Mouse (Mus musculus) liver, embryonic 11.5 days (tissue): ENCODE measurements around the gene Sec14l2. TPM values are rescaled to one million over a fixed set of nuclear protein-coding genes. Genes with fewer than 3 reads are reported as not detected.

ENCODE experiments used
- ATAC-seq: fragments of 200-750 bp; cut with Nextera tagmentation; replicated peaks from 2 replicates; pipeline ENCODE4 v1.8.0; 2017; ENCODE audit warnings: moderate number of reproducible peaks, mild to moderate bottlenecking, moderate TSS enrichment, moderate library complexity; ENCODE audit not compliant: low FRiP score
- DNase-seq: peaks from one replicate; pipeline ENCODE4 v3.0.0-alpha.2; 2017; ENCODE audit warnings: low spot score
- H3K27ac ChIP-seq: fragments of 300-500 bp; sonication (generic); 2 replicates; pipeline ENCODE4 v1.5.1; 2014; ENCODE audit warnings: mild to moderate bottlenecking, low read depth, low read length, control low read depth
- H3K27me3 ChIP-seq: fragments of 300-500 bp; sonication (generic); replicated peaks from 2 replicates; pipeline ENCODE4 v1.6.1; 2014; ENCODE audit warnings: low read length, mixed read lengths; ENCODE audit not compliant: control insufficient read depth, insufficient read depth
- H3K36me3 ChIP-seq: fragments of 300-500 bp; sonication (generic); 2 replicates; pipeline ENCODE4 v1.6.1; 2014; ENCODE audit warnings: mild to moderate bottlenecking, low read length, moderate library complexity, mixed read lengths; ENCODE audit not compliant: control insufficient read depth, insufficient read depth
- H3K4me1 ChIP-seq: fragments of 300-500 bp; sonication (generic); replicated peaks from 2 replicates; pipeline ENCODE4 v1.6.1; 2014; ENCODE audit warnings: low read length, mixed read lengths; ENCODE audit not compliant: control insufficient read depth, insufficient read depth
- H3K4me2 ChIP-seq: fragments of 300-500 bp; sonication (generic); 2 replicates; pipeline ENCODE4 v1.6.1; 2014; ENCODE audit warnings: mild to moderate bottlenecking, control low read depth, moderate library complexity
- H3K4me3 ChIP-seq: fragments of 300-500 bp; sonication (generic); 2 replicates; pipeline ENCODE4 v1.5.1; 2014; ENCODE audit warnings: low read depth, low read length, control low read depth
- H3K9ac ChIP-seq: fragments of 300-500 bp; sonication (generic); 2 replicates; pipeline ENCODE4 v1.6.1; 2014; ENCODE audit warnings: low read depth, low read length, control low read depth
- H3K9me3 ChIP-seq: fragments of 300-500 bp; sonication (generic); 2 replicates; pipeline ENCODE4 v1.6.1; 2016; ENCODE audit warnings: low read length, inconsistent platforms, mixed read lengths; ENCODE audit not compliant: control insufficient read depth
- WGBS: fragments of 180-500 bp; shearing (Covaris S2); extraction: QIAGEN DNeasy Blood & Tissue Kit; methylation state at CpG from one replicate; pipeline ENCODE4 v1.1.7; 2014; 5-methylcytosine and 5-hydroxymethylcytosine counted together
- polyA plus RNA-seq: library from polyadenylated mRNA; unstranded; fragments of >200 nt; fragmentation: Nextera tagmentation; extraction: Ambion mirVana; gene quantifications from 2 replicates; pipeline ENCODE4 v1.2.1, GENCODE M21; 2014

Gene Sec14l2
- polyA plus RNA-seq, 1 experiment from 2014 or later: 6.8 TPM

DNA sequence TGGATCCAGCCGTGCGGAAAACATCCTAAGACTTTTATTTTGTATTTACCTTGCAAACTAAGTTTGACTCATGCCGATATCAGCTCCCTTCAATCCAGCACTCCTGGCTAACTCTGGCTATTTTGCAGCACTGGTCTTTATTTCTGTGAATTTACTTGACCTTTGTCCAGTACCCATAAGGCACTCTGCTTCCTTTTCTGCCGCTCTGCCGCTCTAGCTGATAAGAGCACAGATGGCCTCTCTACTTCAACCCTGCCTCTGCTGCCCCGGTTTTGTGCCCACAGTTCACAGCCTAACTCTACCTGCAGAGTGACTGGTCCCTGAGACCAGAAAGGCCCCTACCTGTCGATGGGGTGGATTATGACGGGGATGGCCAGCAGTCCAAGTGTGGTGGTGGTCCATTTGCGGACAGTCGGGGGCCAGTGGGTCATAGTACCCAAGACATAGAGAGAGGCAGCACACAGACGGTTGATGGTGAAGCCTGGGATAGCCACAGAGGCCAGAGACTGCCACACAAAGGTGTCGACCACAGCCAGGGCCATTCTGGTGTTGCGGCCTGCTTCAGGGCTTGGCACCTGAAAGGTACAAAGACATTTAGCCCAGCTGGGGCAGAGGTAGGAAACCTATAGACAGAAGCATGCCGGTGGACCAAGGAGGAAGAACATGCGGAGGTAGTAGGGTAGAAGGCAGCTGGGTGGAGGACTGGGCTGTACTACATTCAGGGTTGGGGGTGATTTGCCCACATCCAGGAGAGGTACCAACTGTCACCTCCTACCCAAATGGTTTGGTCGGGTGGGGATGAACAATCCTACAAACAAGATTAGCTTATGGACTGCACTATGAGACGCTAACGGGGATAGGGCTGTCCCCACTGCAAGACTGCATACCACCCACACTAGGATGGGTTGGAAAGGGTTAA, 29.5 kb downstream of the Sec14l2 start:
- Histone ChIP-seq H3K9ac (peak overlapping the region; percentile 73), H3K27ac (peak overlapping the region; percentile 17; the same call in 1 of the 2 replicates), H3K4me1 (peaks cover 18% of the 10 kb centered on the region), H3K4me2 (peak overlapping the region; percentile 69), H3K9me3 (peaks cover 9% of the 10 kb centered on the region), H3K36me3 (peaks cover 23% of the 10 kb centered on the region), H3K4me3 (peak overlapping the region; percentile 71), H3K27me3 (no peaks in the 10 kb centered on the region)
- DNase-seq: no peak
- ATAC-seq: no peak
- WGBS: 74% methylated on average over 18 of the region's 18 CpGs

DNA sequence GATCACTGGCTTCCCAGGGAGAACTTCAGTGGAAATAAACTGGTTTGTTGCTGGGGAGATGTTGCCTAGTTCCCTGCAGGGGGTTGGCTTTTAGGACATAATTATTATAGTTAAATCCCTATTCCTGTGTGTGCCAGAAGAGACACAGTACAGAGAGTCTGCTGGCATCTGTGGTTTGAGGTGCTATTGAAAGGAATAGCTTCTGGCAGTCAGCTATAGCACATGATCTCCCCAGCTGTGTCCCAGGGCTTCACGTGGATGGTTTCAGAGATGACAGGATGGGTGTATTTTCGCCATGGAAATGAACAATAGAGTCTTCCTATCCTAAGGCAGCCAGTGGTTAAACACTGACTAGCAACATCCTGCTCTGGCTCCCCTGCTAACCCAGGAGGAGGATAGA, 35.9 kb downstream of the Sec14l2 start:
- H3K36me3 ChIP-seq: peaks cover 17% of the 10 kb centered on the region
- H3K4me2 ChIP-seq: no peak overlapping the region
- no peak overlapping the region for H3K27ac ChIP-seq
- DNase-seq (no peak), ATAC-seq (no peak)
- no peaks in the 10 kb centered on the region for H3K27me3 ChIP-seq
- H3K9me3 ChIP-seq: peaks cover 9% of the 10 kb centered on the region
- no peaks in the 10 kb centered on the region for H3K4me1 ChIP-seq
- WGBS: 61% methylated on average over 2 of the region's 2 CpGs
- no peak overlapping the region for H3K4me3 ChIP-seq
- H3K9ac ChIP-seq: no peak overlapping the region

DNA sequence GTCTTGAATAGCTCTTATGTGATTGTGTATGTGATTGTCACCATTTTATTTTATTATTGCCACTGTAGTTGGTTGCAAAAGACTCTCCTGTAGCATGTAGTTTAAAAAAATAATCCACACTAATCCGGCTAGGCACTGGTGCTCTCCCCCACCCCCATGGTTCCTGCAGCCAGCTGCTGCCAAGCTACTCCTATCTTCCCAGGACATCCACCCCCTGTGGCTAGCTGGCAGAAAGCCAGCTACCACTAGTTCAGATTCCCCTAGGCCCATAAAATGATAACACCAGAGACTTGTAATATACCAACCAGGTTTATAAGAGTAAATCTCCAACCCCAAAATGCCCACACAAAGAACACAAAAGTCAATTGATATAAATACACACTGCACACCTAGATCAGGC, 37.0 kb downstream of the Sec14l2 start:
- H3K4me3 ChIP-seq: no peak overlapping the region
- no peaks in the 10 kb centered on the region for H3K27me3 ChIP-seq
- H3K4me2 ChIP-seq: no peak overlapping the region
- H3K4me1 ChIP-seq: no peaks in the 10 kb centered on the region
- no peak overlapping the region for H3K27ac ChIP-seq
- H3K9me3 ChIP-seq: peaks cover 6% of the 10 kb centered on the region
- 71% methylated on average over 1 of the region's 1 CpGs for WGBS
- ATAC-seq (no peak), DNase-seq (no peak)
- H3K9ac ChIP-seq: no peak overlapping the region
- H3K36me3 ChIP-seq: peaks cover 6% of the 10 kb centered on the region

DNA sequence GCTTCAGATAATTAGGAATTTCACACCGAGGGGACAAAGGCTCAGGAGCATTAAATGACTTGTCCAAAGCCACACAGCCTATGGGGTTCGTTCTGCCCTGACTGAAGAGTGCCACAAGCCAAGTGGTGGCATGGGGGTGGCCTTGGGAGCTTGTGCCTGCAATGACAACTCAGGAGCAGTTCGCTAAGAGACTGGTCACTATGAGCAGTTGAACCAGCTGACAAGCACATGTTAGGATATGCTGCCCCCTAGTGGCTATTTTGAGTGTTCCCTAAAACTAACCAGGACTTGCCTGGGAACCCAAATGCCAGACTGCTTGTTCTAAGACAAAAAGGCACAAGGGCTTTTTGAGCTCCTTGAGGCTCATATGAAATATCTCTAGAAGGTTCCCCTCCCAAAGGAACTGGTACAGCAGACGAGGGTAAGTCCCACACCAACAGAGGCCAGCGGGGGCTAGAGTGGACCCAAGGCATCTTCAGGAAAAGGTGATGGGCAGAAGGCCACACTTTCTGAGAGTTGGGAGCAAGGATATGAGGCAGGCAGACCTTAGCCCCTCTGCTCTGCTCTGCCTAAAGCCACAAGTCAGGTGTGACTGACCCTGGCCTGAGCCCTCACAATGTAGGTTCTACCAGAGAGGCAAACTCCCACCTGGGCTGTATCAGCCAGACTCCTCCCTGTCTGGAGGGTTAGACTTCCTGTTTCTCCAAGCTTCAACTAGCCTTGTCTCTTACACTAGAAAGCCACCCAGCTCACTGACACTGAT, 39.7 kb downstream of the Sec14l2 start:
- Histone ChIP-seq H3K27ac (no peak overlapping the region), H3K9me3 (no peaks in the 10 kb centered on the region), H3K4me3 (no peak overlapping the region), H3K9ac (no peak overlapping the region), H3K27me3 (no peaks in the 10 kb centered on the region), H3K36me3 (no peaks in the 10 kb centered on the region), H3K4me1 (no peaks in the 10 kb centered on the region), H3K4me2 (no peak overlapping the region)
- 30% methylated on average over 5 of the region's 5 CpGs for WGBS
- DNase-seq: no peak
- ATAC-seq: no peak

DNA sequence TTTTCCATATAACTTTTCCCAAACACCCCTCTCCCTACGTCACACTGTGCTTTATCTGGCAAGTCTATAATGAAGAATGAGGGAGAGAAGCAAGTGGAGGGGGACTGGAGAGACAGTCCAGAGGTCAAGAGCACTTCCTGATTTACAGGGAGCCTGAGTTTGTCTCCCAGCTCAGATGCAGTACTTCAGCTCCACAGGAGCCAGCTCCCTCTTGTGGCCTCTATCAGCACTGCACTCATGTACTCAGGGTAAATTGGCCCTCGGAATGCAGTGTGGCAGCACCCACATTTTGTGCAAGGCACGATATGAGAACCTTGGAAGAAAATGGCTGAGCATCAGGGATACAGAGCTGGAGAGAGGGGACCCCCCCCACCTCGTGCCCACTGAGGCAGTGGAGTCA, 43.0 kb downstream of the Sec14l2 start:
- no peak overlapping the region for H3K4me2 ChIP-seq
- no peaks in the 10 kb centered on the region for H3K36me3 ChIP-seq
- peak; percentile 50 for DNase-seq
- ATAC-seq: no peak
- H3K27me3 ChIP-seq: no peaks in the 10 kb centered on the region
- H3K9ac ChIP-seq: no peak overlapping the region
- 14% methylated on average over 4 of the region's 4 CpGs for WGBS
- no peaks in the 10 kb centered on the region for H3K9me3 ChIP-seq
- H3K4me1 ChIP-seq: no peaks in the 10 kb centered on the region
- no peak overlapping the region for H3K27ac ChIP-seq
- H3K4me3 ChIP-seq: no peak overlapping the region

DNA sequence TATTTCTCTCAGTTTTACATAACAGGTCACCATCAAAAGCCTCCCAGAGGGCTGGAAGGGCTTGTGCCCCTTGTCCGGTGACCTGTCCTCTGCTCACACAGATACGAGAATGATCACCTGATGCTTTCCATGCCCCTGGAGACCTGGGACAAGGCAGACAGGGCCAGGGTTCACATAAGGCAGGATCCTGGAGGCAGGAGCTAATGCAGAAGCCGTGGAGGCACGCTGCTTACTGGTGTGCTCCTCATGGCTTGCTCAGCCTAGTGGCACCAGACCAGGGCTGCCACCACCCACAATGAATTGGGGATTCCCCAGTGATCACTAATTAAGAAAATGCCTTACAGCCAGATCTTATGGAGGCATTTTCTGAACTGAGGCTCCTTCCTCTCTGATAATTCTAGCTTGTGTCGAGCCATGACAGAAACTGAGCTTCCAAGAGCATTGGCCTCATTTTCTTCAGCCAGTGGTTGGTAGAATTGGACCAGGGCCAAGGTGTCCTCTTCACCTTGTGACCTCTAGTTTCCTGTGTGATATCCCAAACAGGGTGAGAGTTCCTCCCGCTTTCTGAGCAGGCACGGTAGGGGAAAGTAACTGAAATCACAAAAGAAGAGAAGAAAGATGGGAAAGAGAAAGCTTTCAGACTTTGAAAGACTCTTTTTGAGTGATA, 44.8 kb downstream of the Sec14l2 start:
- Histone ChIP-seq H3K4me3 (no peak overlapping the region), H3K4me1 (no peaks in the 10 kb centered on the region), H3K27me3 (no peaks in the 10 kb centered on the region), H3K4me2 (no peak overlapping the region), H3K36me3 (no peaks in the 10 kb centered on the region), H3K27ac (no peak overlapping the region), H3K9ac (no peak overlapping the region), H3K9me3 (no peaks in the 10 kb centered on the region)
- ATAC-seq (no peak), DNase-seq (no peak)
- WGBS: 72% methylated on average over 7 of the region's 7 CpGs

DNA sequence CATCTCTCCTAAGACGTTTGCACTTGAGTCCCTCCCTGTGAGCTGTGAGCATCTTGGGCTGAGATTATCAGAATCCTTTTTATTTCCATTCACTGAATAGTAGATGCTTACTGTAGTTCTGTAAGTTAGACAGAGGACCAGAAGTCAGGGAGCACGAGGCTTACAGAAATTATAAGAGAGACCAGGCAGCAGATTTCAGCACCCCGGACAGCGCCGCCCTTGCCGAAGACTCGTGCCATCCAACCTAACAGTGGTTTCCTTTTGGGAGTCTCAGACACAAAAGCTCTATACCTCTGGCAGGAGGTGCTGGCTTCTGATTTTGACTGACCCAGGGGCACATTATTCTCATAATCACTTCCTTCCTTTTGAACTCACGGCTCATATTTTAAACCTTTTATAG, 46.6 kb downstream of the Sec14l2 start:
- Histone ChIP-seq H3K9me3 (no peaks in the 10 kb centered on the region), H3K27me3 (no peaks in the 10 kb centered on the region), H3K27ac (no peak overlapping the region), H3K4me2 (no peak overlapping the region), H3K4me1 (no peaks in the 10 kb centered on the region), H3K9ac (no peak overlapping the region), H3K4me3 (no peak overlapping the region), H3K36me3 (no peaks in the 10 kb centered on the region)
- DNase-seq (peak; percentile 66), ATAC-seq (no peak)
- WGBS: 15% methylated on average over 8 of the region's 8 CpGs

DNA sequence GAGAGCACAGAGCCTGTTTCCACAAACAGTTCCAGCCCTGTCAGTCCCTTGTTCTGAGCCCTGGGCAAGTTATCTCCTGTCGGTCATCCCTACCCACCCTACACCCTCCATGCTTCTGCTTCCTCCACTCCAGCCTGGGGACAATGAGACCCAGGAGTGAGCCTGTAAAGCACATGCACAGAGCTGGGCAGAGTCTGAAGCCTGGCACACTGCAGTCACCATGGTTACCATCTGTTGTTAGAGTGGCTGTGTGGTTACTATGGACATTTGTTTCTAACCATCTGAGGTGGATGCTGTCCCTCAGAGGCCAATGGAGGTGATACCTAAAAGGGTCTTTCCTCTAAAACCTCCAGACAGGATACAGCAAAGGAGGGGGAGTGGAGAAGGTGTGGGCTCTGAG, 53.6 kb downstream of the Sec14l2 start:
- no peak overlapping the region for H3K4me2 ChIP-seq
- H3K9me3 ChIP-seq: no peaks in the 10 kb centered on the region
- H3K9ac ChIP-seq: no peak overlapping the region
- no peaks in the 10 kb centered on the region for H3K4me1 ChIP-seq
- DNase-seq: no peak
- H3K27ac ChIP-seq: no peak overlapping the region
- H3K4me3 ChIP-seq: no peak overlapping the region
- no peaks in the 10 kb centered on the region for H3K36me3 ChIP-seq
- no peak for ATAC-seq
- WGBS: 63% methylated on average over 1 of the region's 1 CpGs
- H3K27me3 ChIP-seq: no peaks in the 10 kb centered on the region; the same call in 1 of the 2 replicates
